Mouse (Mus musculus) left cerebral cortex, postnatal 25 days (tissue): ENCODE data around the gene Ikzf4. TPM values are rescaled to one million over a fixed set of nuclear protein-coding genes. Genes with fewer than 3 reads are reported as not detected.

Source experiments
- DNase-seq, 2 experiments: peaks; one replicate each; pipeline ENCODE4 v3.0.0; 2022; ENCODE audit warnings: low spot score in 2 of 2, mixed read lengths in 1 of 2
- intact Hi-C: fragments of 180-260 bp; cut with DNase I; formaldehyde crosslinking; loops from one replicate; pipeline ENCODE4 v1.15.1; 2025
- total RNA-seq, 2 experiments: library from RNA; stranded (reverse); gene quantifications; 2 replicates each; pipeline ENCODE4 v1.2.3; 2021

The Ikzf4 gene
- 10 to 100 TPM; 17.9 to 18.9 TPM for total RNA-seq

DNA sequence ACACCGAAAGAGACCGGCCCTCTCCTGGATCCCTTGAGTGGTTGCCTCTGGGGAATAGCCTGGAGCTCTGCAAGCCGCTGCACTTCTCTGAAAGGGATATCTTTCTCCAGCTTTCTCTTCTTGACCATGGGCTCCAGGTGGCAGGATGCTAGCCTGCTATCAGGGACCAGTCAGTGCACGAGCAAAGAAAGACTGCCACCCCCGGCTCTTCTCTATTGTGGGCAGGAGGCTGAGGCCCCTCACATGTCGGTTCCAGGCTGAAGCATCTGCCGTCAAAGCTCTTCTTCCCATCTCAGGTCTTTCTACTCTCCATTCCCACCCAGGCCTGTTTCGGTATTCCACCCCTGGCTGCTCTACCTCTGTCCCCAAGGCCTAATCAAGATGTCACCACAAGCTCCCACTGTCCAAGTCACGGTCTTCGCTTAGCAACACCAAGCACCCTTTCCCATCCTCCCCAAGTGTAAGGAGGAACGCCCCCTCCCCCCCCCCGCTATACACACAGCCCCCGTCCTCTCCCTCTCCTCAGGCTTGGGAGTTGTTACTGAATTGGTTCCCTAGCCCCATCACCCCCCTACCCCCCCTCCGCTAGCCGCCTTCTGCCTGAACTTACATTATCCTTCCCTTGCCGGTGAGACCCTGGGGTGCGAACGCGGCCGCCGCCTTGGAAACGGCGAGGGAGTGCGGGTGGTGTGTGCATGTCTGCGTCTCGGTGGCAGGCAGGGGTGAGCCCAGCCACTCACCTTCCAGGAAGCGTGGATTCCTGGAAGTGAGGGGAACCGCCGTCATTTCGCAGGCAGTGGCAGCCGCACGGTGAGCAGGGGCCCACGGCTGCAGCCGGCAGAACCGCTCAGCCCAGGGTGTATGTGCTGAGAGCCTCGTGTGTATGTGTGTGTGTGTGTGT is at the start of gene Ikzf4:
Ikzf4 (minus strand) TSS at position 881 of the 901 bp plus-strand sequence.
- peak; percentile 50 to 57 for DNase-seq
- intact Hi-C loops, result loop anchor here (1.0 kb wide), 1 partner anchor 29 kb away; the partner anchor contains the start of gene Suox

GRCm38 (mm10) chr10:128695411-128695991 is 49.7 kb upstream of the Ikzf4 start:
- no peak for DNase-seq
- intact Hi-C loops, result no loop called here

GRCm38 (mm10) chr10:128674469-128675008 is 28.7 kb upstream of the Ikzf4 start:
- intact Hi-C loops, result loop anchor here (1.0 to 5.0 kb wide), 4 partner anchors 29 to 107 kb away; partner anchors contain the start of genes Ikzf4, Pa2g4 and Rps26
- peak; percentile 28 to 42 for DNase-seq

- intact Hi-C loops, result loop anchor here (1.0 to 5.0 kb wide), 4 partner anchors 29 to 107 kb away; partner anchors contain the start of genes Ikzf4, Pa2g4 and Rps26
- DNase-seq, result peak; percentile 83 to 85
Observed at GRCm38 (mm10) chr10:128673763-128674468, 28.1 kb upstream of the Ikzf4 start, which contains the start of gene Suox. Gene Suox (minus strand): TSS chr10:128674073.

GRCm38 (mm10) chr10:128671148-128671547 is 25.4 kb upstream of the Ikzf4 start:
- DNase-seq, result no peak
- intact Hi-C loops, result loop anchor here (5.0 kb wide), 2 partner anchors 59 to 104 kb away; partner anchors contain the start of gene Pa2g4

GRCm38 (mm10) chr10:128668790-128669672 is 23.2 kb upstream of the Ikzf4 start:
- intact Hi-C loops, result no loop called here
- DNase-seq, result peak; percentile 59 to 69

- no peak for DNase-seq
- intact Hi-C loops, result no loop called here
Observed at GRCm38 (mm10) chr10:128665806-128666205, 20.0 kb upstream of the Ikzf4 start.

- intact Hi-C loops, result no loop called here
- no peak for DNase-seq
Observed at GRCm38 (mm10) chr10:128665307-128665706, 19.5 kb upstream of the Ikzf4 start.

DNA sequence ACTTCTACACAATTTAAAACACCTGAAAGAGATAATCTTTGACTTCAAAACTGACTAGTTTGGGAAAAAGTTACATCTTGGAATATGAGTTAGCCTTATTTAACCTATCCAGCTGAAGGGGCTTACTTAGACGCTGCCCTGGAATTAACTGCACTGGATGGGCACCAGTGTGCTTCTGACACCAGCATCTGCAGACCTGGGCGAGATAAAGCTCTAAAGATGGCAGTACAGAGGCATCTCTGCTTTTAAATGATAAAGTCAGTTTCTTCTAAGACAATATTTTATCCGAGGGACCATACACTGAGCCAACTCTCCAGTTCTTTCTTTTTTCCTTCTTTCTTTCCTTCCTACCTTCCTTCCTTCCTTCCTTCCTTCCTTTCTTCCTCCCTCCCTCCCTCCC is 19.0 kb upstream of the Ikzf4 start:
- no peak for DNase-seq
- intact Hi-C loops, result no loop called here

GRCm38 (mm10) chr10:128663441-128664220 is 17.8 kb upstream of the Ikzf4 start:
- no peak for DNase-seq
- intact Hi-C loops, result no loop called here

- DNase-seq, result no peak
- intact Hi-C loops, result no loop called here
Observed at GRCm38 (mm10) chr10:128662465-128662864, 16.7 kb upstream of the Ikzf4 start.

DNA sequence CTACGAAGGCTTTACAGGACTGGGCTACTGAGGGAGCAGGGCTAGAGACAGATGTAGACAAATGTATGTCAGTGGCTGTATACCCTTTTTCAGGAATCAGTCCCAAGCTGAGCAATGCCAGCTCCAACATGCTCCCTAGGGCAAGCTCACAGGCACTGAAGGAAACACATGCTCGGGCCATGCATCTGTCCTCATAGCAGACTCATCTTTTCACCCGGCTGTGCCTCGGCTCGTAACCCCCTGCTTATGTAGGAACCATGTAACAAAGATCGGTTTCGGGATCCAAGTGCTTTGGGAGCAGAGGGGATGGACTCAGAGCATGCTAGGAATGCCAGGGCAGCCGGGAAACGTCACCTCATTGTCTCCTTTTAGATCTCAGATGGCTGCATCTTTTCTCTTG is 13.7 kb upstream of the Ikzf4 start:
- intact Hi-C loops, result no loop called here
- no peak for DNase-seq

- no peak for DNase-seq
- intact Hi-C loops, result no loop called here
Observed at GRCm38 (mm10) chr10:128657844-128658243, 12.1 kb upstream of the Ikzf4 start.

DNA sequence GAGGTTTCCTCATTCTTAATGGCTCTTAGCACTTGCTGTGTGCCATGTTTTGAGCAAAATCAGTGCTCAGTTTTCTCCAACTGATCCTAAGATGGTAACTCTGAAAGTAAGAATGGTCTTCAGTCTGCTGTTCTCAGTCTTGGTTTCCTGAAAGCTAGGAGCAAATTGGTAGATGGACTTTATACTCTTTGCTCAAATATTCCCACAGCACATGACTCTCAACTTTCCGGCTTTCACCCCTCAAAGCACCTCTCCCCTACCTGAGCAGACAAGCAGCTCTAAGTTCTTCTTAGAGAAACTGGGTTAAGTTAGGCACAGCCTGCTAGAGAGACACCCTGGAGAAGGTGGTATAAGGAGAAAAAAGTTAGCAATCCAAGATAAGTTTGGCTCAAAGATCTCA is 10.9 kb upstream of the Ikzf4 start:
- intact Hi-C loops, result no loop called here
- DNase-seq, result no peak

DNA sequence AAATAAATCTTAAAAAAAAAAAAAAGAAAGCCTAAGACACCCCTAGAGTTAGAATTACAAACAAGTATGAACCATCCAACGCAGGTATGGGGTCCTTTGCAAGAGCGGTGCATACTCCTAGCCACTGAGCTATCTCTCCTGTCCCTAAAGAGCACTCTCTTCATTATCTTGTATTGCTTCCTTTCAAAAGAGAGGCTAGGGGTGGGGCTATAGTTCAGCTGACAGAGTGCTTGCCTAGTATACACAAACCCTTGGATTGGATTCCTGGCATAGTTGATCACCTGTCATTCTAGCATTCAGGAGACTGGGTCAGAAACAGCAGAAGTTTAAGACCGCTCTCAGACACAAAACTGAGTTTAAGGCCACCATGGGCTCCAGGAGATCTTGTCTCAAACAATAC is 9.5 kb upstream of the Ikzf4 start:
- DNase-seq, result no peak
- intact Hi-C loops, result no loop called here

DNA sequence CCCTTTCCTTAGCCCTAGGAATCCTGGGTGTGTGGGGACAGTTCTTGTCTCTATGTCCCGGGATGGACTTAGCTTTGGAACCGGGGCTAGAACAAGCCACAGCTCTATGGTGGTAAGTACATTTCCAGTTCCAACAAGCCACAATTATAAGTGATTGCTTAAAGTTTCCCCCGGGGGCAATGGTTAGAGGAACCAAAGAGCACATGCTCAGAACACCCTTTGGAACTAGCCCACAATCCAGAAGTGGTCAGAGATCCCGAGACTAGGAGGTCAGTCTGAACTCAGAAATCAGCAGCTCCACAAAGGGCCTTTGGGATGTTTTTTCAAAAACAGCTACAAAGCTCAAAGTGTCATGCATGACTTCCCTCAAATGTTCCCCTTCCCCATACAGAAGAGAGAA is 8.1 kb upstream of the Ikzf4 start:
- intact Hi-C loops, result no loop called here
- no peak for DNase-seq

DNA sequence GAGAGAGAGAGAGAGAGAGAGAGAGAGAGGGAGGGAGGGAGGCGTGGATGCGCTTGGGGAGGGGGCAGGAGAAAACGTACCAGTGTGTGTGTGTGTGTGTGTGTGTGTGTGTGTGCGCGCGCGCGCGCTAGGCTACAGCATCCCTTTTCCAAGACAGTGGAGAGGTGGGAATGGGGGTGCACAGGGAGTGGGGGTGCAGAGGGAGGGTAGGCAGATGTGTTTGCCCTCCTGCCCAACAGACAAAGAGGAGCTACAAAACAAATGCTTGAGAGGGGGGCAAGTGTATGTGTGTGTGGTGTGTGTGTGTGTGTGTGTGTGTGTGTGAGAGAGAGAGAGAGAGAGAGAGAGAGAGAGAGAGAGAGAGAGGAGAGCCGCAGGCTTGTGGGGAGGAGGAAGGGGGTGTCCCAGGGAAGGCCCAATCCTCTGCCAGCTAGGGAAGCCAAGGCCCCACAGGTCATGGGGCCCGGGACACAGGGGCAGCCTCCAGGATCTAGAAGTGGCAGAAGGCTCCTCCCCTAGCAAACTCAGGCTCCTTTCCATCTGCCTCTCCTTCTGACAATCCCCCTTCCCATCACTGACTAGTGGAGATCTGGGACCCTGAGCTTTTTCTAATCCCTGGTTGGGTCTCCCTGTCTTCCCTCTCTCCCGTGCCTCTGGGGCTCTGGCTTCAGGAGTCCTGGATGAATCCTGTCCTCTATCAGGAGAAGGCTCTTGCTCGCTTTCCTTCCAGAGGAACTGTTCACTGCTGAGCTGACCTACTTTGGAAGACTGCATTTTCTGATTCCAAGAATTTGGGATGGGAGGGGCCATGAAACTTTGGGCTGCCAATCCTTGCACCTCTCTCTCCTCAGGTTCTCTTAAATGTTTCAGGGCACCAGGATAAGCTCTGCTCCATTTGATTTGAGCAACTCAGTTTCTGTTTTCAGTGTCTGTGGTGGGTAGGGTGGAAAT is 623 bp upstream of the Ikzf4 start:
- peak; percentile 53 to 58 for DNase-seq
- intact Hi-C loops, result no loop called here
